Mouse (Mus musculus) limb, embryonic 15.5 days (tissue): ENCODE data around the gene Fnbp1. TPM values are rescaled to one million over a fixed set of nuclear protein-coding genes. Genes with fewer than 3 reads are reported as not detected.

ENCODE experiments used
- ATAC-seq: fragments of 200-750 bp; cut with Nextera tagmentation; 2 replicates; pipeline ENCODE4 v1.8.0; 2017; ENCODE audit warnings: low read depth, moderate TSS enrichment; ENCODE audit not compliant: insufficient number of reproducible peaks, low FRiP score, low TSS enrichment
- H3K27ac ChIP-seq: fragments of 300-500 bp; sonication (generic); 2 replicates; pipeline ENCODE4 v1.5.1; 2015; ENCODE audit warnings: moderate library complexity, mild to moderate bottlenecking, inconsistent platforms
- H3K27me3 ChIP-seq: fragments of 300-500 bp; sonication (generic); 2 replicates; pipeline ENCODE4 v1.6.1; 2015; ENCODE audit warnings: inconsistent platforms
- H3K36me3 ChIP-seq: fragments of 300-500 bp; sonication (generic); 2 replicates; pipeline ENCODE4 v1.6.1; 2015; ENCODE audit warnings: inconsistent platforms
- H3K4me1 ChIP-seq: fragments of 300-500 bp; sonication (generic); 2 replicates; pipeline ENCODE4 v1.6.1; 2015; ENCODE audit warnings: inconsistent platforms
- H3K4me2 ChIP-seq: fragments of 300-500 bp; sonication (generic); 2 replicates; pipeline ENCODE4 v1.6.1; 2015; ENCODE audit warnings: mild to moderate bottlenecking, inconsistent platforms
- H3K4me3 ChIP-seq: fragments of 300-500 bp; sonication (generic); 2 replicates; pipeline ENCODE4 v1.5.1; 2015; ENCODE audit warnings: mild to moderate bottlenecking, inconsistent platforms
- H3K9ac ChIP-seq: fragments of 300-500 bp; sonication (generic); 2 replicates; pipeline ENCODE4 v1.6.1; 2015; ENCODE audit warnings: inconsistent platforms
- H3K9me3 ChIP-seq: fragments of 300-500 bp; sonication (generic); 2 replicates; pipeline ENCODE4 v1.6.1; 2016; ENCODE audit warnings: inconsistent platforms
- WGBS: fragments of 180-500 bp; shearing (Covaris S2); methylation state at CpG from one replicate; pipeline ENCODE4 v1.1.7; 2015; 5-methylcytosine and 5-hydroxymethylcytosine counted together
- polyA plus RNA-seq: library from polyadenylated mRNA; unstranded; fragments of >200 nt; fragmentation: Nextera tagmentation; extraction: Ambion mirVana; gene quantifications from 2 replicates; pipeline ENCODE4 v1.2.1, GENCODE M21; 2015

Gene Fnbp1
- polyA plus RNA-seq, 1 experiment from 2014 or later, result 27.5 TPM

DNA sequence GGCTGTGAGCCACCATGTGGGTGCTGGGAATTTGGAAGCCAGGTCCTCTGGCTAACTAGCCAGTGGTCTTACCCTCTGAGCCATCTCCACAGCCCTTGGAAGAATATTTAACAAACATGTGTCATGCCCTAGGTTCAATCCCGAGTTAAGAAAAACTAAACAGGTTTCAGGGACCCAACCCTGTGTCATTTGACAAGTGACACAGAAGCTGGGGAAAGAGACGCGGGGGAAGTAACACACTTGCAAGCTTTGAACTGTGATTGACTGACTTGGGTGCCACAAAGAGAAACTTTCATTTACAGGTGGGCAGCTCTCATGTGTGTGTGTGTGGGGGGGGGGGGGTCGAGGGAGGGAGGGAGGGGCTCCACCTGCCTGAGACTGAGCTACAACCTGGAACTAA is 7.8 kb downstream of the Fnbp1 start:
- no peak overlapping the region for H3K27ac ChIP-seq
- H3K27me3 ChIP-seq, result no peaks in the 10 kb centered on the region

DNA sequence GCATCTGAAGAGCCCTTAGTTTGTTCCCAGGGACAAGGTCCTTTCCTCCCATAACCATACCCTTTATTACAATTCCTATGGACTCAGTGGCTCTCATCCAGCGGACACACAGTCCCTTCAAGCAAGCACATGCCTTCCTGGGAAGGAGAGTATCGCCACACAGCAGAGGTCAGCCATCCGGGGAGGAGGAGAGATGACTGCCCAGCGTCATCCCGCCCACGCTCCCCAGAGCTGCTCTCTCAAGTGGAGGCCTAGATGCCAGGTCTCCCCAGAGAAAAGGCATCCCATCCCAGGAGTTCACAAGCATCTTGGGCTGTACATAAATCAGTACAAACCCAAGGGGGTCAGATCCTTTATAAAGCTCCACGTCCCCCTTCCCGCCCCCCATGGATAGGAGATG is 9.1 kb downstream of the Fnbp1 start:
- no peak overlapping the region for H3K9ac ChIP-seq
- H3K4me1 ChIP-seq, result peaks cover 42% of the 10 kb centered on the region
- H3K36me3 ChIP-seq, result no peaks in the 10 kb centered on the region
- H3K4me3 ChIP-seq, result no peak overlapping the region
- 61% methylated on average over 8 of the region's 8 CpGs for WGBS
- no peak overlapping the region for H3K27ac ChIP-seq
- no peak overlapping the region for H3K4me2 ChIP-seq
- H3K27me3 ChIP-seq, result no peaks in the 10 kb centered on the region
- no peaks in the 10 kb centered on the region for H3K9me3 ChIP-seq
- no peak for ATAC-seq

More for the DNA sequence above, 7.8 kb downstream of the Fnbp1 start:
- Histone ChIP-seq H3K9ac (no peak overlapping the region), H3K36me3 (no peaks in the 10 kb centered on the region), H3K4me1 (peaks cover 39% of the 10 kb centered on the region), H3K4me3 (no peak overlapping the region), H3K9me3 (no peaks in the 10 kb centered on the region), H3K4me2 (no peak overlapping the region)
- no peak for ATAC-seq
- 71% methylated on average over 3 of the region's 4 CpGs for WGBS

DNA sequence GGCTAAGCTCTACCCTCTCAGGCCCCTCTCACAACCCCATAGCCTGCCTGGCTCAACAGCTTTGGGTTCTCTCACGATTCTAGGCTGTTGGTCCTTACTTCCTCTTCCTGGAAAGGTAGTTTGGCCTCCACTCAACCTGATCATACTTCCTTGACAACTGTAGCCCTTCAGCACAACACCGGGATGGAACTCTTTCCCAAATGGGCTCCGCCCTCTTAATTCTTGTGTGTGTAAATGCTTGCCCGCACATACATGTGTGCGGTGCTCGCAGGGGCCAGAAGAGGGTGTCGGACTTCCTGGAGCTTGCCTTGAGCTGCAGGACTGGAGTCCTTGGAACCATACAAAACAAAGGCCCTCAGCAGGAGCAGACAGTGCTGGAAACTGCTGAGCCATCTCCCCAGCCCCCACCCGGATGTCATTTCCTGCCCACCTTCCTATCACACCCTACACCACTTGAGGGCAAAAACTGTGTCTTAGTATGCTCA is 11.0 kb downstream of the Fnbp1 start:
- Histone ChIP-seq H3K9me3 (no peaks in the 10 kb centered on the region), H3K27ac (no peak overlapping the region; the same call in 1 of the 2 replicates), H3K4me1 (peaks cover 50% of the 10 kb centered on the region), H3K4me2 (no peak overlapping the region), H3K4me3 (no peak overlapping the region), H3K27me3 (no peaks in the 10 kb centered on the region), H3K36me3 (no peaks in the 10 kb centered on the region), H3K9ac (no peak overlapping the region)
- 74% methylated on average over 8 of the region's 8 CpGs for WGBS
- no peak for ATAC-seq

DNA sequence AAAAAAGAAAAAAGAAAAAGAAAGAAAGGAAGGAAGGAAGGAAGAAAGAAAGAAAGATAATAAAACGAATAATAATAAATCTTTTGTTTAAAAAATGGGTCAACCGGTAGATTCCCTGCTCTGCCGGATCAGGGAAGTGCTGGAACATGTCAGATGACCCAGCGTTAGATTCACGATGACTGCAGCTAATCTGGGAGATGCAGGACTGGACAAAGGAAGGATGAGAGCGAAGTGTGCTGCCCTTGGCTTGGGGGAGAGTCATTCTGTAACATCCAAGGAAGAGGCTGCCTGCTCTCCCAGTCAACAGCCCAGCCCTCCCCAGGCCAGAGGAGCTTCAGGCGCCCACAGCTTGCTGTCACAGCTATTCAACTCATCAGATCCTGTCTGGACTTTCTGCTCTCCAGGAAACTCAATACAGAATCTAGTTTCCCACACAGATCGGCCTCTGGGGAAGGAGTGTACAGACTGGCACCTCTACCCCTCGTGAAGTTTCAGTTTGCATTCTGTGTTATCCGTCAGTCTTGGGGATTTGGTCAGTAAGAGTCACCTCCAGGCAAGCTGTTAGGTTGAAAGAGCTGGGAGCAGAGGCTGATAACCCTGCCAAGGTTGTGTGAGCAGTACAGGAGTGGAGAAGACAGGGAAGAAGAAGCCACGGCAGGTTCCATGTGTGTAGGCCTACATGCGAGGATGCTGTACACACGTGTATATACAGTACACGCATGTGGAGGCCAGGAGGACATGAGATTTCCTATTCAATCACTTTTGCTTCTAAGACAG is 11.9 kb downstream of the Fnbp1 start:
- 81% methylated on average over 14 of the region's 14 CpGs for WGBS
- Histone ChIP-seq H3K4me2 (no peak overlapping the region), H3K9me3 (no peaks in the 10 kb centered on the region), H3K4me3 (no peak overlapping the region), H3K36me3 (no peaks in the 10 kb centered on the region), H3K4me1 (peaks cover 48% of the 10 kb centered on the region), H3K27ac (no peak overlapping the region), H3K9ac (no peak overlapping the region), H3K27me3 (no peaks in the 10 kb centered on the region)
- no peak for ATAC-seq

DNA sequence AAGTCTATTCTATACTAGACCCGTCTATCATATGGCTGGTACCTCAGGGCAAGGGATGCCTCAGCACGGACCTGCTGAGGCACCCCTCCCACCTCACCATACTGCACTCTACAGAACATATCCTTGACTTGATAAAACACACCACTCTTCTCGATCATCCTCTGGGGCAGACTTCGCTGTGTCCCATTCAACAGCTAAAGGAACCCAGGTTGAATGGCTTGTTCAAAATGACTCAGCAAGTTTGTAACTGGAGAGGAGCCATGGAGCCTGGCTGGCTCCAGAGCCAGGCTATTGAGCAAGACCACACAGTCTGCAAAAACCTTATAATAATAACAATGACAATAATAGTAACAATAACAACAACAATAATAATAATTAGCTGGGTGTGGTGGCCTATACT is 13.9 kb downstream of the Fnbp1 start:
- ATAC-seq, result no peak
- Histone ChIP-seq H3K4me1 (peaks cover 58% of the 10 kb centered on the region), H3K27ac (no peak overlapping the region), H3K9me3 (no peaks in the 10 kb centered on the region), H3K27me3 (no peaks in the 10 kb centered on the region), H3K36me3 (no peaks in the 10 kb centered on the region), H3K4me3 (no peak overlapping the region), H3K9ac (no peak overlapping the region), H3K4me2 (no peak overlapping the region)
- WGBS, result 69% methylated on average over 4 of the region's 4 CpGs

DNA sequence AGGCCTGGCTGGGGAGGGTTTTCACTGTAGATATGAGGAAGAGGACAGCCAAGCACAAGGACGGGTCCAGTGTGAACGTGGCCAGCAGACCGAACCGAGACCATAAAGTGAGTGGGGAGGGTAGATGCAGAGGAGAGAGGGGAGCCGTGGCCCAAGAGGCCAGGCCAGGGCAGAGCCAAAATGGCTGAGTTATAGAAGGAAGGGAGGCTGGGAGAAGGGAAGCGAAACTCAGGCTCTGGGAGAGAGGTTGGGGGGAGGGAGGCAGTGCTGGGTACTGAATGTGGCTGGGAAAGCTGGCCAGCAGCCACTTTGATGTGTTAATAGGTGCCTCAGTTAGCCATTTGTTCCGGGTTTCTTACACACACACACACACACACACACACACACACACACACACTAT is 14.6 kb downstream of the Fnbp1 start:
- H3K27me3 ChIP-seq, result no peaks in the 10 kb centered on the region
- H3K36me3 ChIP-seq, result no peaks in the 10 kb centered on the region
- 45% methylated on average over 7 of the region's 7 CpGs for WGBS
- H3K4me2 ChIP-seq, result no peak overlapping the region
- no peaks in the 10 kb centered on the region for H3K9me3 ChIP-seq
- H3K4me1 ChIP-seq, result peaks cover 53% of the 10 kb centered on the region
- peak overlapping the region; percentile 43; the same call in 1 of the 2 replicates for H3K27ac ChIP-seq
- ATAC-seq, result no peak
- H3K4me3 ChIP-seq, result no peak overlapping the region
- no peak overlapping the region for H3K9ac ChIP-seq

DNA sequence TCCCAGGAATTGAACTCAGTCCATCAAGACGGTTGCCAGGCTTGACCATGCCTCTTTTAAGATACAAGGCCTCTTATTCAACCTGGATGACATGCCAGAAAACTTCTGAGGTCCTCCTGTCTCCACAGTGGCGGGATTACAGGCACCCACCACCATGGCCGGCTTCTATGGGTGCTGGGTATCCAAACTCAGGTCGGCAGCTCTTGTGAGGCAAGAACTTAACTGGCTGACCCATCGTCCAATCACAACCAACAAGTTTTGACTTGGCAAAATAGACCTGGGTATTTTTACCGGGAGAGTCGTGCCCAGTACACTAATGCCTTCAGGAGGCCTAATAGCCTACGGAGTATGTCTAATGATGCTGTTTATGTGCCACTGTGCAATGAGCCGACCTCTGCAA is 15.8 kb downstream of the Fnbp1 start:
- Histone ChIP-seq H3K27me3 (no peaks in the 10 kb centered on the region), H3K4me1 (peaks cover 46% of the 10 kb centered on the region), H3K9me3 (no peaks in the 10 kb centered on the region), H3K27ac (no peak overlapping the region), H3K36me3 (no peaks in the 10 kb centered on the region), H3K4me3 (no peak overlapping the region), H3K9ac (no peak overlapping the region), H3K4me2 (no peak overlapping the region)
- ATAC-seq, result no peak
- 59% methylated on average over 9 of the region's 9 CpGs for WGBS

DNA sequence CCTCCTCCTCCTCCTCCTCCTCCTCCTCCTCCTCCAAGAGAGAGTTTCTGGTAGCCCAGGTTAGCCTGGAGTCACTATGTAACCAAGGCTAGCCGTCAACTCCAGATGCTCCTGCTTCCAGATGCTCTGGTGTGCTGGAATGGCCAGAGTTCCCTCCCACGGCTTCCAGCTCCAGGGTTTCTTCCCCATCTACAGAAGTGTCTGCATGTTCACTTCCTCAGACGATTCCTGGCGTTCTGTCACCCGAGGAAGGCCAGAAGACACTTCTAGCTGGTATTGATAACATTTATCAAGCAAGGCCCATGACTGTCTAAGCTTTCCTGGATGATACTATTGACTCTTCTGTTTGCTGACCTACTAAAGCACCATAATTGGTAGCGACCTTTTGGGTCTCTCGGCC is 16.7 kb downstream of the Fnbp1 start:
- no peaks in the 10 kb centered on the region for H3K9me3 ChIP-seq
- H3K9ac ChIP-seq, result no peak overlapping the region
- WGBS, result 76% methylated on average over 7 of the region's 7 CpGs
- no peak overlapping the region for H3K27ac ChIP-seq
- H3K4me2 ChIP-seq, result no peak overlapping the region
- H3K4me1 ChIP-seq, result peaks cover 39% of the 10 kb centered on the region
- no peaks in the 10 kb centered on the region for H3K27me3 ChIP-seq
- ATAC-seq, result no peak
- H3K4me3 ChIP-seq, result no peak overlapping the region
- H3K36me3 ChIP-seq, result no peaks in the 10 kb centered on the region

DNA sequence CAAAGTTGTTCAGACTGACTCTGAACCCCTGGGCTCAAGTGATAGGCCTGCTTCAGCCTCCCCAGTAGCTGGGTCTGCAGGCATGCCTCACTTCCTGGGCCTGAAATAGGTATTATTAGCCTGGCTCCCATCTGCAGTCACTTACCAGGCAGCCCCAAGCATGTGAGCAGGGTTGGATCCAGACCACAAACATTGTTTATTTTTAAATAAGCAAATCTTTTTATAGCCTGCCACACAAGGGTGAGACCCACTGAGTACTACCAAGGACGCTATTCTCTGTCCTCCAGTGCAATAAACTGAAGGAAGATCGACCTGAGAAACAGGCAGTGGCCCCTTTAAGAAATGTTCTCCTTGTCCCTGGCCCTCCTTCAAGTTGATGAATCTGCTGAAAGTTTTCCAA is 17.1 kb downstream of the Fnbp1 start:
- H3K4me3 ChIP-seq, result no peak overlapping the region
- H3K9me3 ChIP-seq, result no peaks in the 10 kb centered on the region
- H3K4me2 ChIP-seq, result no peak overlapping the region
- H3K36me3 ChIP-seq, result no peaks in the 10 kb centered on the region
- no peak for ATAC-seq
- no peaks in the 10 kb centered on the region for H3K27me3 ChIP-seq
- peaks cover 38% of the 10 kb centered on the region for H3K4me1 ChIP-seq
- 25% methylated on average over 2 of the region's 2 CpGs for WGBS
- no peak overlapping the region for H3K9ac ChIP-seq
- peak overlapping the region; percentile 61 for H3K27ac ChIP-seq

DNA sequence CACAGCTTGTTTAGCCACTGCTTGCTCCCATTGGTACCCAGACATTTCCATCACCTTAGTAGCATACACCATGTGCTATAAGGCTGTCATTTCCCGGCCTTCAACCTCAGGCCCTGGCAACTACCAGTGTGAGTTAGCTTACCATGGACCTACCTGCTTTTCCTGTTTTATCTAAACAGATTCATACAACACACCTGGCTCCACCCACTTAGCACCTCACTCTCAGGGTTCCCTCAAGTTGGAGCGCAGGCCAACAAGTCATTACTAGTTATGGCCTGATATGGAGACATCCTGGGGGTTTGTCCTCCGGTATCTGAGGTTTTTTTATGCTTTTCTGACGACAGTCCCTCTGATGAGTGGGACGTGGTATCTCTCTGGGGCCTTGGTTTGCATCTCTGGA is 18.3 kb downstream of the Fnbp1 start:
- Histone ChIP-seq H3K27ac (no peak overlapping the region), H3K4me1 (peaks cover 38% of the 10 kb centered on the region), H3K9ac (no peak overlapping the region), H3K9me3 (no peaks in the 10 kb centered on the region), H3K4me3 (no peak overlapping the region), H3K4me2 (no peak overlapping the region), H3K36me3 (no peaks in the 10 kb centered on the region), H3K27me3 (no peaks in the 10 kb centered on the region)
- 67% methylated on average over 5 of the region's 5 CpGs for WGBS
- ATAC-seq, result no peak

DNA sequence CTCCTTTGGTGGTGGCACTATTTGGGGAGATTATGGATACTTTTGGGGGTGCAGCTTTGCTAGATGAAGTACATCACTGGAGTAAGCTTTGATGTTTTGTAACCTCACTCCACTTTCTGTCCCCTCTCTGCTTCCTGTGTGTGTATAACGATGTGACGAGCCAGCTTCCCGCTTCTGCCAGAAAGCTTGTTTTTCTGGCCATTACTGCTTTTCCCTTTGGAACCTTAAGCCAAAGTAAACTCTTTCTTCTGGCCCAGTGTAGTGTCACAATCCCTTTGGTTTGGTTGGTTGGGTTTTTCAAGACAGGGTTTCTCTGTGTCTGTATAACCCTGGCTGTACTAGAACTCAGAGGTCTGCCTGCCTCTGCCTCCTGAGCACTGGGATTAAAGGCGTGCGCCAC is 19.0 kb downstream of the Fnbp1 start:
- no peak overlapping the region for H3K4me3 ChIP-seq
- no peak for ATAC-seq
- H3K9me3 ChIP-seq, result no peaks in the 10 kb centered on the region
- H3K36me3 ChIP-seq, result no peaks in the 10 kb centered on the region
- no peaks in the 10 kb centered on the region for H3K27me3 ChIP-seq
- no peak overlapping the region for H3K4me2 ChIP-seq
- H3K4me1 ChIP-seq, result peaks cover 37% of the 10 kb centered on the region
- 80% methylated on average over 5 of the region's 5 CpGs for WGBS
- H3K27ac ChIP-seq, result no peak overlapping the region
- H3K9ac ChIP-seq, result no peak overlapping the region

DNA sequence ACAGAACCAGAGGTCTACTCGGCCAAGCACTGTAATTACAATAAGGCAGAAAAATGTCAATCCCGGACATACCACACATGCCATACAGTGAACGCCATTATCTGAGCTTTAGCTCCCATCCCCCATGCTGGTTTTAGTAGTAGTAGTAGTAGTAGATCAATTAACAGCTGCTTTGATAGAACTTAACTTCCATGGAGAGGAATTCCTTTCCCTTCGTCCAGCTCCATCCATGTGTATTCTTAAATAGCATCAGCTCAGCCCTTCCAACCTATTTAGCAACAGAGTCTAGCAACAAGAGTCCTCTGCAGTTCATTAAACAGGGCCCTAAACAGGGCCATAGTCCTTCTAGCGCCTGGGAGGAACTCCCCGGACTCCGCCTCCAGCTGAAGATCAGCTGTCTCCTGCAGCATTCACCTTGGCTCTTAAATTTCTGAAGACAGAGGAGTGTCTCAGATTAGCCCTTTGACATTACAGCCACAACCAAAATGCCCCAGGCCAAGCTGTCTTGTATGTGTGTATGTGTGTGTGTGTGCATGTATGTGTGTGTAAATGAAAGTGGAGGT is 20.6 kb downstream of the Fnbp1 start:
- Histone ChIP-seq H3K4me1 (peaks cover 28% of the 10 kb centered on the region), H3K4me2 (no peak overlapping the region), H3K36me3 (no peaks in the 10 kb centered on the region), H3K9ac (no peak overlapping the region), H3K27ac (0 out of 2 replicates have a peak overlapping the region, but pooled peaks have one; percentile 18), H3K9me3 (no peaks in the 10 kb centered on the region), H3K4me3 (no peak overlapping the region), H3K27me3 (no peaks in the 10 kb centered on the region)
- ATAC-seq, result no peak
- WGBS, result 58% methylated on average over 7 of the region's 7 CpGs
